32 mouse cellular contexts compared by ENCODE assay signal in the genomic region with DNA sequence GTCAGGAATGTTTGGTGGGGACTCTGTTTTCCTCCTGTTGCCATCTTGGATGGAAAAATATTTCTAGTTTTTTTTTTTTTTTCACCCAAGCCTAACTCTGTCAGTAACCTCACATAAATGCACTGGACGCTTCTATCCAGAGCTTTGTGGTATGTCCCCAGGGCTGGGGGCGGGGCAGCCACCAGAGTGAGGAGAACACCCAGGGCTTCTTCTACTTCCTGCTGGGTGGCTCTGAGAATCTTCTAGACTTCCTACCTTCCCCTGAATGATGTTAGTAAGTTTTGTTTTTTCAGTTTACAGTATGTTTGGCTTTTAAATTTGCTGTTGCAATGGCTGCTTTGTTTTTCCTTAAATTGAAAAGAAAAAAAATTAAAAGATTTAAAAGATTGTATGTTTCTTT.
DNase-seq lines count a peak whose midpoint lies in the region; ATAC-seq and TF ChIP-seq lines count a peak whose summit lies in the region.
"Had no signal": no experiment of that assay in that cellular context is flagged by ENCODE, and none has a peak within 500 bp of the region (broad histone marks: within the 10 kb centered on the region; RNA-seq: fewer than 3 reads in every experiment).

No protein-coding gene starts in this region.

- H3K9me3 ChIP-seq in lung, embryonic 14.5 days (ENCODE audit: low read depth, low read length) = no peaks in the 10 kb centered on the region
- H3K9me3 ChIP-seq in forebrain, embryonic 10.5 days = no peaks in the 10 kb centered on the region
- H3K9me3 ChIP-seq: embryonic facial prominence, embryonic 13.5 days; G1E; hindbrain, embryonic 10.5 days; hindbrain, embryonic 15.5 days; kidney, embryonic 15.5 days; lung, embryonic 15.5 days; megakaryocyte, embryonic 14.5 days; midbrain, embryonic 12.5 days; neural tube, embryonic 12.5 days had no signal

- no peak overlapping the region for H3K9ac ChIP-seq in lung, embryonic 14.5 days
- H3K9ac ChIP-seq: embryonic facial prominence, embryonic 13.5 days; hindbrain, embryonic 15.5 days; kidney, embryonic 15.5 days; liver, embryonic 14.5 days; lung, embryonic 15.5 days; midbrain, embryonic 12.5 days; neural tube, embryonic 12.5 days had no signal

- H3K4me3 ChIP-seq in lung, embryonic 14.5 days (ENCODE audit: low read depth, low read length) = no peak overlapping the region
- H3K4me3 ChIP-seq in lung, adult 2 months (replicated peaks; ENCODE audit: extremely low read depth, low read depth, low read length) = no peak overlapping the region
- H3K4me3 ChIP-seq in forebrain, embryonic 10.5 days = no peak overlapping the region
- H3K4me3 ChIP-seq: embryonic facial prominence, embryonic 13.5 days; heart, adult 2 months; hindbrain, embryonic 10.5 days; hindbrain, embryonic 15.5 days; kidney, embryonic 15.5 days; lung, embryonic 15.5 days; megakaryocyte, embryonic 14.5 days; midbrain, embryonic 12.5 days; myocyte; neural tube, embryonic 12.5 days had no signal

- ATAC-seq in lung, embryonic 14.5 days (ENCODE audit: insufficient read depth) = no peak
- ATAC-seq: forebrain, embryonic 16.5 days; inflammation-experienced regulatory T-cells, adult 6 months; Patski had no signal

- no peak overlapping the region for H3K4me2 ChIP-seq in lung, embryonic 14.5 days
- H3K4me2 ChIP-seq: embryonic facial prominence, embryonic 13.5 days; hindbrain, embryonic 15.5 days; kidney, embryonic 15.5 days; lung, embryonic 15.5 days; midbrain, embryonic 12.5 days; neural tube, embryonic 12.5 days had no signal

- H3K27me3 ChIP-seq in lung, embryonic 14.5 days (ENCODE audit: insufficient read depth, low read length) = no peaks in the 10 kb centered on the region
- no peaks in the 10 kb centered on the region for H3K27me3 ChIP-seq in forebrain, embryonic 10.5 days (ENCODE audit: poor library complexity, severe bottlenecking)
- H3K27me3 ChIP-seq: embryonic facial prominence, embryonic 13.5 days; hindbrain, embryonic 15.5 days; kidney, embryonic 15.5 days; lung, embryonic 15.5 days; midbrain, embryonic 12.5 days; neural tube, embryonic 12.5 days had no signal

- TF ChIP-seq CTCF in lung, embryonic 14.5 days (IDR thresholded peaks at IDR 0.05; ENCODE audit: low read depth) = no peak
- TF ChIP-seq CTCF in lung, adult 2 months (IDR thresholded peaks at IDR 0.05; ENCODE audit: insufficient read depth, low read length) = no peak

- H3K4me1 ChIP-seq in lung, embryonic 14.5 days (ENCODE audit: insufficient read depth) = no peaks in the 10 kb centered on the region
- H3K4me1 ChIP-seq in lung, adult 2 months (ENCODE audit: control insufficient read depth, insufficient read depth, low read length) = no peaks in the 10 kb centered on the region
- H3K4me1 ChIP-seq in forebrain, embryonic 10.5 days = no peaks in the 10 kb centered on the region
- H3K4me1 ChIP-seq: embryonic facial prominence, embryonic 13.5 days; hindbrain, embryonic 10.5 days; hindbrain, embryonic 15.5 days; kidney, embryonic 15.5 days; lung, embryonic 15.5 days; midbrain, embryonic 12.5 days; neural tube, embryonic 12.5 days had no signal

- peak; percentile 8 for DNase-seq in lung, embryonic 14.5 days
- DNase-seq in lung, adult 2 months = no peak
- DNase-seq in 3T3-L1 (ENCODE audit: low read depth, low spot score) (peak; percentile 47), adipocyte (ENCODE audit: low spot score) (peak; percentile 14)
- DNase-seq in thymus, postnatal 4 days = peak; percentile 38
- DNase-seq in forebrain, embryonic 10.5 days (ENCODE audit: extremely low spot score, low spot score) = no peak
- DNase-seq in kidney, postnatal 10 days = no peak
- DNase-seq: adrenal gland, postnatal 25 days; cerebellum, adult 11-12 months; cerebellum, adult 9-11 months; heart, adult 2 months; heart, postnatal 14 days; kidney, adult 11 months; kidney, postnatal 36 days; layer of hippocampus, postnatal 36 days; liver; lung, postnatal 36 days; right cerebral cortex, postnatal 4 days had no signal

- TF ChIP-seq POLR2A in lung, adult 2 months (IDR thresholded peaks at IDR 0.05; ENCODE audit: borderline replicate concordance, extremely low read depth, low read depth, low read length) = no peak

- WGBS in lung, embryonic 14.5 days = 28% methylated on average over 2 of the region's 2 CpGs
- 51% methylated on average over 2 of the region's 2 CpGs for WGBS in lung, adult 2 months
- WGBS in forebrain, embryonic 10.5 days = 68% methylated on average over 2 of the region's 2 CpGs

- no peak overlapping the region for H3K27ac ChIP-seq in lung, embryonic 14.5 days (ENCODE audit: low read depth)
- no peak overlapping the region for H3K27ac ChIP-seq in forebrain, embryonic 10.5 days
- H3K27ac ChIP-seq: embryonic facial prominence, embryonic 13.5 days; heart, adult 2 months; hindbrain, embryonic 10.5 days; hindbrain, embryonic 15.5 days; kidney, embryonic 15.5 days; liver, embryonic 14.5 days; lung, embryonic 15.5 days; midbrain, embryonic 12.5 days; neural tube, embryonic 12.5 days had no signal

- no peaks in the 10 kb centered on the region for H3K36me3 ChIP-seq in lung, embryonic 14.5 days (ENCODE audit: insufficient read depth)
- H3K36me3 ChIP-seq in forebrain, embryonic 10.5 days (replicated peaks) = no peaks in the 10 kb centered on the region
- H3K36me3 ChIP-seq: embryonic facial prominence, embryonic 13.5 days; G1E; hindbrain, embryonic 10.5 days; hindbrain, embryonic 15.5 days; kidney, embryonic 15.5 days; lung, embryonic 15.5 days; midbrain, embryonic 12.5 days; neural tube, embryonic 12.5 days had no signal

Comparison
In these comparisons a context has a peak if more than half of its experiments do, and no peak if none do; other contexts are left out.
1. DNase-seq: peak in lung, embryonic 14.5 days (single experiment), 3T3-L1 (single experiment), adipocyte (single experiment) and thymus, postnatal 4 days (single experiment); none in lung, adult 2 months (single experiment), forebrain, embryonic 10.5 days (single experiment) and kidney, postnatal 10 days (single experiment).